Mouse (Mus musculus): ENCODE measurements around the gene Olfr140. TPM values are rescaled to one million over a fixed set of nuclear protein-coding genes. Genes with fewer than 3 reads are reported as not detected.

The Olfr140 gene
- polyA plus RNA-seq (2015; fragmentation: Nextera tagmentation; extraction: Ambion mirVana): not detected in 2 replicates

- H3K4me1 ChIP-seq (ENCODE audit: control insufficient read depth, insufficient read depth, low read length): no peaks in the 10 kb centered on the region
- no peak within 1 kb of the TSS for H3K4me3 ChIP-seq (replicated peaks; ENCODE audit: low read length)
- H3K27me3 ChIP-seq (ENCODE audit: control insufficient read depth, insufficient read depth, low read length): no peaks in the 10 kb centered on the region
- H3K4me2 ChIP-seq (ENCODE audit: low read depth, low read length): no peak within 1 kb of the TSS
- no peaks in the 10 kb centered on the region for H3K9me3 ChIP-seq (replicated peaks; ENCODE audit: control insufficient read depth, low read length)
- no peak within 1 kb of the TSS for H3K27ac ChIP-seq (ENCODE audit: low read length)
- no peak within 1 kb of the TSS for H3K9ac ChIP-seq (ENCODE audit: low read length)
- ATAC-seq (ENCODE audit: insufficient read depth, low FRiP score): no peak
- no peaks in the 10 kb centered on the region for H3K36me3 ChIP-seq (ENCODE audit: control insufficient read depth, insufficient read depth, low read length)
Observed at GRCm38 (mm10) chr2:90063494-90063893, at the start of gene Olfr140. Gene Olfr140, minus strand, starts transcription at chr2:90063594.

- 67% methylated on average over 2 of the region's 2 CpGs for WGBS
- Histone ChIP-seq H3K27me3 (ENCODE audit: control insufficient read depth, insufficient read depth, low read length) (no peaks in the 10 kb centered on the region), H3K4me3 (replicated peaks; ENCODE audit: low read length) (no peak overlapping the region), H3K27ac (ENCODE audit: low read length) (no peak overlapping the region), H3K9me3 (replicated peaks; ENCODE audit: control insufficient read depth, low read length) (no peaks in the 10 kb centered on the region), H3K9ac (ENCODE audit: low read length) (no peak overlapping the region), H3K4me1 (ENCODE audit: control insufficient read depth, insufficient read depth, low read length) (no peaks in the 10 kb centered on the region), H3K36me3 (ENCODE audit: control insufficient read depth, insufficient read depth, low read length) (no peaks in the 10 kb centered on the region), H3K4me2 (ENCODE audit: low read depth, low read length) (no peak overlapping the region)
- no peak for ATAC-seq (ENCODE audit: insufficient read depth, low FRiP score)
Observed at GRCm38 (mm10) chr2:90070065-90070464, 6.7 kb upstream of the Olfr140 start.

- no peak for ATAC-seq (ENCODE audit: insufficient read depth, low FRiP score)
- Histone ChIP-seq H3K9me3 (replicated peaks; ENCODE audit: control insufficient read depth, low read length) (no peaks in the 10 kb centered on the region), H3K9ac (ENCODE audit: low read length) (no peak within 1 kb of the TSS), H3K27me3 (ENCODE audit: control insufficient read depth, insufficient read depth, low read length) (no peaks in the 10 kb centered on the region), H3K36me3 (ENCODE audit: control insufficient read depth, insufficient read depth, low read length) (no peaks in the 10 kb centered on the region), H3K4me3 (replicated peaks; ENCODE audit: low read length) (no peak within 1 kb of the TSS), H3K4me2 (ENCODE audit: low read depth, low read length) (no peak within 1 kb of the TSS), H3K4me1 (ENCODE audit: control insufficient read depth, insufficient read depth, low read length) (no peaks in the 10 kb centered on the region), H3K27ac (ENCODE audit: low read length) (no peak within 1 kb of the TSS)
Observed at GRCm38 (mm10) chr2:90035037-90035436, 28.4 kb downstream of the Olfr140 start, which contains the start of gene Olfr1265. Gene Olfr1265, plus strand, starts transcription at chr2:90035337.

GRCm38 (mm10) chr2:90025477-90025876, 37.9 kb downstream of the Olfr140 start, which contains the start of gene Olfr1264:
Gene Olfr1264, minus strand, starts transcription at chr2:90025577.
- ATAC-seq (ENCODE audit: insufficient read depth, low FRiP score): no peak
- 68% methylated on average over 2 of the region's 2 CpGs for WGBS

GRCm38 (mm10) chr2:90011831-90012230, 51.6 kb downstream of the Olfr140 start, which contains the start of gene Olfr1263:
Gene Olfr1263, plus strand, starts transcription at chr2:90012131.
- H3K4me3 ChIP-seq (replicated peaks; ENCODE audit: low read length): no peak within 1 kb of the TSS
- H3K27ac ChIP-seq (ENCODE audit: low read length): no peak within 1 kb of the TSS
- no peak within 1 kb of the TSS for H3K9ac ChIP-seq (ENCODE audit: low read length)
- WGBS: 71% methylated on average over 2 of the region's 2 CpGs
- no peak for ATAC-seq (ENCODE audit: insufficient read depth, low FRiP score)
- H3K4me2 ChIP-seq (ENCODE audit: low read depth, low read length): no peak within 1 kb of the TSS
- H3K36me3 ChIP-seq (ENCODE audit: control insufficient read depth, insufficient read depth, low read length): no peaks in the 10 kb centered on the region
- no peaks in the 10 kb centered on the region for H3K9me3 ChIP-seq (replicated peaks; ENCODE audit: control insufficient read depth, low read length)
- no peaks in the 10 kb centered on the region for H3K4me1 ChIP-seq (ENCODE audit: control insufficient read depth, insufficient read depth, low read length)
- H3K27me3 ChIP-seq (ENCODE audit: control insufficient read depth, insufficient read depth, low read length): no peaks in the 10 kb centered on the region

More at GRCm38 (mm10) chr2:90025477-90025876, 37.9 kb downstream of the Olfr140 start, which contains the start of gene Olfr1264:
- H3K9me3 ChIP-seq (replicated peaks; ENCODE audit: control insufficient read depth, low read length): no peaks in the 10 kb centered on the region
- no peaks in the 10 kb centered on the region for H3K27me3 ChIP-seq (ENCODE audit: control insufficient read depth, insufficient read depth, low read length)
- H3K27ac ChIP-seq (ENCODE audit: low read length): no peak within 1 kb of the TSS
- no peak within 1 kb of the TSS for H3K4me2 ChIP-seq (ENCODE audit: low read depth, low read length)
- no peak within 1 kb of the TSS for H3K9ac ChIP-seq (ENCODE audit: low read length)
- H3K4me3 ChIP-seq (replicated peaks; ENCODE audit: low read length): no peak within 1 kb of the TSS
- H3K4me1 ChIP-seq (ENCODE audit: control insufficient read depth, insufficient read depth, low read length): no peaks in the 10 kb centered on the region
- no peaks in the 10 kb centered on the region for H3K36me3 ChIP-seq (ENCODE audit: control insufficient read depth, insufficient read depth, low read length)

GRCm38 (mm10) chr2:89999845-90000244, 63.5 kb downstream of the Olfr140 start, which contains the start of gene Olfr1262:
Gene Olfr1262, plus strand, starts transcription at chr2:90000145.
- no peak for ATAC-seq (ENCODE audit: insufficient read depth, low FRiP score)
- Histone ChIP-seq H3K4me3 (replicated peaks; ENCODE audit: low read length) (no peak within 1 kb of the TSS), H3K4me1 (ENCODE audit: control insufficient read depth, insufficient read depth, low read length) (no peaks in the 10 kb centered on the region), H3K36me3 (ENCODE audit: control insufficient read depth, insufficient read depth, low read length) (no peaks in the 10 kb centered on the region), H3K4me2 (ENCODE audit: low read depth, low read length) (no peak within 1 kb of the TSS), H3K27ac (ENCODE audit: low read length) (no peak within 1 kb of the TSS), H3K9me3 (replicated peaks; ENCODE audit: control insufficient read depth, low read length) (no peaks in the 10 kb centered on the region), H3K27me3 (ENCODE audit: control insufficient read depth, insufficient read depth, low read length) (no peaks in the 10 kb centered on the region), H3K9ac (ENCODE audit: low read length) (no peak within 1 kb of the TSS)

Other genes starting within 250 kb of the Olfr140 start
- not detected in 2 replicates for gene Olfr1256, start 222.0 kb downstream of the Olfr140 start, polyA plus RNA-seq (2015; fragmentation: Nextera tagmentation; extraction: Ambion mirVana)
- gene Olfr48, start 215.4 kb downstream of the Olfr140 start, polyA plus RNA-seq (2015; fragmentation: Nextera tagmentation; extraction: Ambion mirVana): not detected in 2 replicates
- not detected in 2 replicates for gene Olfr1257, start 185.2 kb downstream of the Olfr140 start, polyA plus RNA-seq (2015; fragmentation: Nextera tagmentation; extraction: Ambion mirVana)
- not detected in 2 replicates for gene Olfr1258, start 136.3 kb downstream of the Olfr140 start, polyA plus RNA-seq (2015; fragmentation: Nextera tagmentation; extraction: Ambion mirVana)
- not detected in 2 replicates for gene Olfr1259, start 114.9 kb downstream of the Olfr140 start, polyA plus RNA-seq (2015; fragmentation: Nextera tagmentation; extraction: Ambion mirVana)
- gene Olfr1260, start 89.3 kb downstream of the Olfr140 start, polyA plus RNA-seq (2015; fragmentation: Nextera tagmentation; extraction: Ambion mirVana): not detected in 2 replicates
- gene Olfr1261, start 72.4 kb downstream of the Olfr140 start, polyA plus RNA-seq (2015; fragmentation: Nextera tagmentation; extraction: Ambion mirVana): not detected in 2 replicates
- gene Olfr1262, start 63.4 kb downstream of the Olfr140 start, polyA plus RNA-seq (2015; fragmentation: Nextera tagmentation; extraction: Ambion mirVana): not detected in 2 replicates
- not detected in 2 replicates for gene Olfr1263, start 51.5 kb downstream of the Olfr140 start, polyA plus RNA-seq (2015; fragmentation: Nextera tagmentation; extraction: Ambion mirVana)
- not detected in 2 replicates for gene Olfr1264, start 38.0 kb downstream of the Olfr140 start, polyA plus RNA-seq (2015; fragmentation: Nextera tagmentation; extraction: Ambion mirVana)
- gene Olfr1265, start 28.3 kb downstream of the Olfr140 start, polyA plus RNA-seq (2015; fragmentation: Nextera tagmentation; extraction: Ambion mirVana): not detected in 2 replicates
- gene Olfr1269, start 57.8 kb upstream of the Olfr140 start, polyA plus RNA-seq (2015; fragmentation: Nextera tagmentation; extraction: Ambion mirVana): not detected in 2 replicates
- not detected in 2 replicates for gene Olfr32, start 78.7 kb upstream of the Olfr140 start, polyA plus RNA-seq (2015; fragmentation: Nextera tagmentation; extraction: Ambion mirVana)
- gene Olfr1270, start 89.5 kb upstream of the Olfr140 start, polyA plus RNA-seq (2015; fragmentation: Nextera tagmentation; extraction: Ambion mirVana): not detected in 2 replicates
- not detected in 2 replicates for gene Olfr1506, start 160.9 kb upstream of the Olfr140 start, polyA plus RNA-seq (2015; fragmentation: Nextera tagmentation; extraction: Ambion mirVana)
- not detected in 2 replicates for gene Olfr142, start 194.0 kb upstream of the Olfr140 start, polyA plus RNA-seq (2015; fragmentation: Nextera tagmentation; extraction: Ambion mirVana)
- not detected in 2 replicates for gene Olfr1271, start 207.4 kb upstream of the Olfr140 start, polyA plus RNA-seq (2015; fragmentation: Nextera tagmentation; extraction: Ambion mirVana)
- gene Olfr1272, start 229.2 kb upstream of the Olfr140 start, polyA plus RNA-seq (2015; fragmentation: Nextera tagmentation; extraction: Ambion mirVana): not detected in 2 replicates

Measured in stomach, embryonic 16.5 days (tissue).